Mouse (Mus musculus): Measurements from ENCODE around the gene Gpr156.
A peak's percentile ranks its signal among the peaks of the same experiment; 100 is the strongest.
"Not testable (repeated sequence)": the region's sequence is repeated elsewhere in the genome, so short reads cannot be mapped to it uniquely, and the experiment has no call there.

Gene Gpr156

DNA sequence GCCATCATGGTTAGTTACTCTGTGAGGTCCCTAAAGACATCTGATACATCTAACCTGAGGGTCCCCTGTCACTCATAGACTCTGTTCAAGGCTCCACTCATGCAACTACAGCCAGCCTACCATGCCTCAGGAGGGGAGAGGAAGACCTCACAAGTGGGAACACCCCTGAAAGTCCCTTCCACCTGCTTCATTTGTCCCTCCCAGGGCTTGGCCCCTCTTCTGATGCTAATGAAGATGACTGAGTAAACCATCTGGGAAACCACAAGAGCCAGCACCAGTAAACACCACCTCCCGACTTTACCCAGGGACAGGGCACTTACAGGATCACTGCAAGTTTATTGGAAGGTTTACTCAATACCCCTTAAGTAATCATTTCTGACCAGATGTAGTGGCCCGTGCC, 85.5 kb downstream of the Gpr156 start:
- no peak for DNase-seq (ENCODE audit: low spot score)

DNA sequence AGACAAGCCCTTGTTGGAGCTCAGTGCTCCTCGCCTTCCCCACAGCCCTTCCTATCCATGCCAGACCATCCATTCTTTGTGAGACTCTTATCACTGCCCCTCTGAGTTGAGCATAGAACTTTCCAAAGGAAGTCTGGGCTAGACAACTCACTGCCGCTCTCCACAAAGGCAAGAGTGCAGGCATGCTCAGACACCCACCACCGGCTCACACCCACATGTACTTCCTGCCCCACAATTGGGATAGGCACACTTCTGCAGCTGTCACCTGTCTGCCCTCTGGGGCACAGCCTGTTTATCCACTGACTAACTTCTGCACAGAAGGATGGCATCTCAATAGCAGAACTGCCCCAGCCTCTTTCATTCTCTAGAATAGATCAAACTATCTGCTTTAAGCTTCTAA, 86.2 kb downstream of the Gpr156 start:
- no peak for DNase-seq (ENCODE audit: low spot score)

DNA sequence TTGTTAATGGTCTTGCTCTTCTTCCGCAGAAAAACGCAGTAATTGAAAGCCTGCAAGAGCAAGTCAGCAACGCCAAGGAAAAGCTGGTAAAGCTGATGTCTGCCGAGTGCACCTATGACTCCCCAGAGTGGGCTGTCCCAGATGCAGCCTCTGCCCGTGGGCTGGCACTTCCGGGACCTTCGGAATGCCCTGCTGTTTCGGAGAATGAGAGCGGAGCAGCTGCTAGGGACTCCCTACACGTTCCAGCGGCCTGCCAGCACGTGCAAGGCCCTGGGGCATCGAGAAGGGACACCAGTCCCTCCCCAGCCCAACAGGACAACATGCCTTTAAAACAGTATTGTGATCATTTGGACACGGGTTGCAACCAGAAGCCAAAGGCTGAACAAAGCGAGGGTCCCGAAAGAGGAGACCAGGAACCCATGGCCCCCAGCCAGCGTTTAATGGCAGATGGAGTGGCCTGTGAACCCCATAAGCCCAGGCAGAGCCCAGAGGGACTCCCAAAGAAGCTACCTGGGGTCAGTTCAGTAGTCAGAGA, 88.3 kb downstream of the Gpr156 start:
- DNase-seq (ENCODE audit: low spot score), result no peak

DNA sequence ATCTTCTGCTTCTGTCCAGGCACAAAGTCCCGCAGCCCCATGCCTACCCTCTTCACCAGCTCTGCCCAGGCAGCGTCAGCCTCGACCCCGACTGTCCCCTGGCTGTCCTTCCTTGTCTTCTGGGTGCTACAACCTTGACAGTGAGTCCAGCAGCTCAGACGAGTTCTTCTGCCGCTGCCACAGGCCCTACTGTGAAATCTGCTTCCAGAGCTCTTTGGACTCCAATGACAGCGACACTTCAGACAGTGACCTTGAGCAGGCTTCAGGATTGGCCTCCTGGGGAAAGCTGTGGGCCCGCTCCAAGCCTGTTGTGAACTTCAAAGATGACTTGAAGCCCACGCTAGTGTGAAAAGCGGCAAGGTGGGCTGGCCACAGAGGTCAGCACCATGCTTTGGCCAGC, 89.2 kb downstream of the Gpr156 start:
- no peak for DNase-seq (ENCODE audit: low spot score)

DNA sequence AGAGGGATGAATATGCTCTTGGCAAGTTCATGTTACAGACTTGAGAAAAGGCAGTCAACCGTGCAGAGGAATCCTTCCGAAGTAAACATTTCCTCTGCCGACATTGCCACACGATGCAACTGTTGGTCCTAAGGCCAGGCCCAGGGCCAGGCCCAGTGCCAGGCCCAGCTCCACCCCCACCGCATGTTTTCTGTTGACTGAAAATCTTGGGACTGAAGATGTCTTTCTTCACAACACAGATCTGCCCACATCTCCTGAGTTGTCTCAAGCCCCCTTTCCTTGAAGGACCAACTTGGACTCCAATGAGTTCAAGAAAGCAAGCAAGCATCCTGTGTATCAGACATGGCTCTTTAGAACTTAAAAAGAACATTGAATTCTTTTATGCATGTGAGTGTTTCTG, 92.1 kb downstream of the Gpr156 start:
- DNase-seq (ENCODE audit: low spot score), result no peak

DNA sequence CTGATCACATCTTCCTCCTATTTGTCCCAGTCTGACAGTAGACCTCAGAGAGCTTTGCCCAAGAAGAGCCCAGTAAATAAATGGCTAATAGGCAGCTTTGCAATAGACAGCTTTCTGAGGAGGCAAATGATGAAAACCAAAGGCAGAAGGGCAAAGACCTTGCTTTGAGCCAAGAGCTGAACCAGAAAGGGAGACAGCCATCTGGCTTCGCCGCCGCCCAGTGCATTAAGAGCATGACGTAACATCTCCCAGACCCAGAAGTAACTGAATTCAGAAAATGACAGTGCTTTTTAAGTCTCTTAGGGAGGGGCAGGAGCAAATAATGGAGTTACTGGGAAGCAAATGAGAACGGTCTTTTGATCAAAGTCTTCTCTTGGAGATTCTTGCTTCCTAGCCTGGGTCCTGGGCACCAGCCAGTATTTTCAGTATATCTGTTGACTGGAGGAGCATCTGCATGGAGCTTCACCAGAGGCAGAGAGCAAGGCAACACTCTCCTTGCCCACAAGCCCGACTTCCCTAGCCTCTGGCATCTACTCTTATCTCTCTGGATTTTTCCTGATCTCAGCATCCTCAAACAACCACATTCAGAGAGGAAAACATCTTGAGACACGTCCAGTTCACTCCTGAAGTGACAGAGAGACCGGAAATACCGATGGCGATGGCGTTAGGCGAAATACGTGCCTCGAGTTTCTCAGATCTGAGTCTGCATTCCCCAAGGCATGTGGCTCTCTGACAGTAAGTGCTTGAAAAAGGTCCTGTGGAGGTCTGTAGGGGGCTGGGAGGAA, 92.9 kb downstream of the Gpr156 start:
- DNase-seq (ENCODE audit: low spot score), result no peak

DNA sequence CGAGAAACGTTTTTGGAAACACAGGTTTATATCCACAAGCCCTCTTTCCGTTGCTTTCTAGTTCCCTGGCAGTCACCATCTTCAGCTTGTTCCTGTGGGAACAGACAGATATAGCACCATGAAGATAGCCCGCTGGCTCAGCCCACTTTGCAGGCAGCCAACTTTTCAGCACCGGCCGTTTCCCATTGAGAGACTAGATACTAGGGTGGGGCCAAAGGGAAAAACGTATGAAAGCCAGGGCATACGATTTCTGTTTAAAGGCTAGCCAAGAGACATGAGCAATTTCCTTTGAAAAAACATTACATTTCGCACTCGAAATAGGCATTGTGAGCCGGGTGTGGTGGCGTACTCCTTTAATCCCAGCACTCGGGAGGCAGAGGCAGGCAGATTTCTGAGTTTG, 95.2 kb downstream of the Gpr156 start:
- no peak for DNase-seq (ENCODE audit: low spot score)

DNA sequence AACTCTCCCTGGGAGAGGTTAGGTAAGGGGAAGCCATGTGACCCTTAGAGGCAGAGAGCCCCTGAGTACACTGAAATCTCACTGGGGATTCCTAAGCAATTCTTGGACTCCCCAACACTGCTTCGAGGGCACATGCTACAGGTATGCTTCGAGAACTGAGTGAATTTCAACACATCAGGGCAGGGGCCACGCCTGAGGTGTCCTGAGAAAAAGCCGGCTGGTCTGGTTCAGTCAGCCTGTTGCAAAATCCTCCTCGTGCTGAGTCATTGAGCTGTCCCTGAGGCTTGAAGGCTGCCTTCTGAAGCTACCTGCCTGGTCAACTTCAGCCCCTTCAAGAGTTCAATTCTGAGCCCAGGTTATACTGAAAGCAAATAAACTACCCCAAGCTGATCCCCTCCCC, 96.1 kb downstream of the Gpr156 start:
- DNase-seq (ENCODE audit: low spot score), result no peak

DNA sequence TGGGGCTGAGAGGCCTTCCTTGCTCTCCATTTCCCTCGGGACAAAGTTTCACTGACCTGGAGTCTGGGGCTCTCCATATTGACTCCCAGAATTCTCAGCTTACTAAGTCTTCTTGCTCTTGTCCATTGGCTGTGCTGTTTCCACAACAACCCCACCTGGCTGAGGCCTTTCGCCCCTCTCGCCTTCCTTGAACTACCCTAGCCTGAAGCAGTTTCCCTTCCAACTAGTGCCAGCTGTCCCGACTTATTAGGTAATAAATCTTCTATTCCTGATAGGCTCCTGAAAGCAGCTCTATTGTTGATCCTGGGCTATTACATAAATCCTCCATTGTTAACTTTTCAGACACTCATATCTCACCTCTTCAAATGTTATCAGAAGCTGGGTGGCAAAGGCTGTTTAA, 96.6 kb downstream of the Gpr156 start:
- no peak for DNase-seq (ENCODE audit: low spot score)

DNA sequence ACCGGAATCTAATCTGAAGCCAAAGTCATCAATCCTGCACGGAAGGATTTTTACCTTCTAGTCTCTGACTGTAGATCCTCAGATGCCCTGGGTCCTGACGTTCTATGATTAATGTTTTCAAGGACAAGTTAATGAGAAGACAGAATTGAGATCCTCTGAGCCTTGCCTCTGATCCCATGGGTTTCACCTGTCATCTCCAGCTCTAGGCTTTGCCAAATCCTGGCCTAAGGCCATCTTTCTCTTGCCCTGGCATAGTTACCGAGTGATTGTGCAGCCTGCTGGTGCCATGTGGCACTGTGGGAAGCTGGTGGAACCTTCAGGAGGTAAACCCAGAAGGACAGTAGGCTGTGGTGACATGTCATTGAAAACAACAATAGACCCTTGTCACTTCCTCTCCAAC, 98.7 kb downstream of the Gpr156 start:
- no peak for DNase-seq (ENCODE audit: low spot score)

DNA sequence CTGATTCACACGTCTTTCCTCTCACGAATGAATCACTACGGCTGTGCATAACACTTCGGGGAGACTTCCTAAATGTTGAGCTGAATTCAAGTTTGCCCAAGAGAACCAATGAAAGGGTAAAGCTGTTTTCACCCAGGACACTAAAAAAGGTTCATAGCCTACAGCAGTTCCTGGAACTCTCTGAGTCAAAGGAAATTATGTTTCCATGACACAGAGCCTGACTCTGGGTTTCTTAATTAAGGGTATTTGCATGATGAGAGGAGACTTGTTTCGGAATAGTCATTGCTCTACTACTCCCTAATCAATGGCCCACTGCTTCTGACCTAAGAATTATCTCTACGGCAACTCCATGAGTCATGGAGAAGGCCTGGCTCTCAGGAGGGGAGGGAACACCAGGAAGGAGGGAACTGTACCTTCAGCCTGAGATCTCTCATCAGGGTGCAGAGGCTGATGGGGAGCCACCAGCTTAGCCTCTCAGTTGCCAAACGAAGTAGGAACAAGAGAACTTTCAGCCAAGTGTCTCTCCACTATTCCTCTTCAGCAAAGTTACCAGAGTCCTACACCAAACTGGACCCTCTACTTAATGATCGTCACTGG, 100.7 kb downstream of the Gpr156 start:
- no peak for DNase-seq (ENCODE audit: low spot score)

DNA sequence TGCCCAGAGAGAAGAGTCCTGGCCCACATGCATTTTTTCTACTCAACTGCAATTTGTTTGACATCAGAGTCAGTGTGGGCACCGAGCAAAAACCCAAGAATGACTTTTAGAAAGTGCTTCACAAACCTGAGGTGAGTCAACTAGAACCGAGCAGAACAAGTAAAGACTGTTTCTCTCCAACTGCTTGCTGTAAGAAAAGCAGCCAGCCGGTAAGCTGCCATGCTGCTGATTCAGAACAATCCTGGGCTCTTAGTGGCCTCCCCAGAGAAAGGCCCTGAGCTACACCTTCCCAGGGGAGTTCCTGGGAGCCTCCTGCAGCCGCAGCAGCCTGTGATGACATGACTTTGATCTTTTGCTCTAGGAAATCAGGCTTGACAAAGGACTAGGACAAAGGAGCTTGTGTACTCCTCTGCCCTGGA, 101.7 kb downstream of the Gpr156 start:
- DNase-seq (ENCODE audit: low spot score), result peak; percentile 25

DNA sequence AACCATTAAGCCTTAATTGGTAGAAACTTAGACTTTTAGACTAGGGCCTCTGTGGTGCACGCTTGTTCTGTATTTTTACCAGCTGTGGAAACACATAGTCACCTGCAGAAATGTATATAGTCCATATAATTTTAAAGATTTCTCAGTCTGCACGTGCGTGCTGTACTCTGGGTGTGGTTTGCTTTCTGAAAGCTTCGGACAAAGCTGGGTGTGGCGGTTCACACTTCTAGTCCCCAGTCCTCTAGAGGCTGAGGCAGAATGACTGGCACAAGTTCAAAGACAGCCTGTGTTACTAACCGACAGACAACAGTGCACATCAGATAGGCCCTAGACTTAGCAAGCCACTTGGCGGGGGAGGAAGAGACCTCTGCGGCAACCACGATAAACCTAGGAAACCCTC, 116.3 kb downstream of the Gpr156 start:
- DNase-seq (ENCODE audit: low spot score), result no peak

DNA sequence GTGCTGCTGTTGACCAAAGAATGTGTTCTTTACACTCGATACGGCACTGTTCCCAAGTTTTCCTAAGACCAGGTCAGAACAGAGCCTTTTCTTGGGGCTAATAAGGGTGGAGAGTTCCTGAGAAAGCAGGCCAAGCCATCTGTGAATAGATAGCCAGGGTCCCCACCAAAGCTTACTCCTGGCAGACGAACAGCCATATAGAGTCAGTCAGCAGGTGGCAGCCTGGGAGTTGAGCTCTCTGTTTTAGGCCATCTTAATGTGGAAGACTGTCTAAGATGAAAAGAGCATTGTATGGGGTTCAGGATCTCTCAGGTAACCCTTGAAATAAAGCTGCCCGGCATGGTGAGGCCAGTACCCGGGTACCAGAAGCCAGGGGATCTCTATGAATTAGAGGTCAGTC, 116.8 kb downstream of the Gpr156 start:
- peak; percentile 8 for DNase-seq (ENCODE audit: low spot score)

DNA sequence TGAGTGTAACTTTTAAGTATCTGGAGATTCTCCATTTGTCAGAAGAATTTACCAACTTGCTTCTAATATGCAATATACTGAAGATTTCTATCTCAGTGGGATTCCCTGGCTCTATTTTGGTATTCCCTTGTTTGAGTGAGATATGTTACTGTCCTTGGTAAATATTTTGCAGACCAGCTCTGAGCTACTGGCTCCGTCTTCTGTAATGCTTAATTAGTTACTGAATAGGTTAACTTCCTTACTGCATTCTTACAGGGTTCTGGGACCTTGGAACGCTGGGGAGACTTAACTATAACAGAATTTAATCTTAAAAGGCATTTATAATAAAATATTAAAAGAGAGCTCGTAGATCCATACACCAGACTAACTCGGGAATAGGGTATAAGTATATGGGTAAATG, 121.8 kb downstream of the Gpr156 start:
- not testable (repeated sequence) for DNase-seq (ENCODE audit: low spot score)

DNA sequence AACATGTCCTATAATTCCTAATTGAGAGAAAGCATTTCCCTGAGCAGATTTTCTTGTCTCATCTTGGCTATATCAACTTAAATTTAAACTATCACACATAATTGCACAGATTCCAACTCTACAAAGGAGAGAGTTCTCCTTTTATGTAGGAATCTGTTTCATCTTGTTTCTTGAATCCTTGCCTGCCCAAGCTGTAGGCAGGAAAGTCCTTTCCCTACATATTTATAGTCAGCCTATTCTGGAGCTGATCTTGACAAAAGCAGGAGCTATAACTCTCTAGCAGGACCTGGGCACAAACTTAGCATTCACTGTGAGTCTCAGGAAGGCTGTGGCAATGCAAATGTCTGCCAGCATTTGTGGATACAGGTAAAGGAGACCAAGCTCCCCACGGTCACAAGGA, 125.9 kb downstream of the Gpr156 start:
- DNase-seq (ENCODE audit: low spot score), result no peak

DNA sequence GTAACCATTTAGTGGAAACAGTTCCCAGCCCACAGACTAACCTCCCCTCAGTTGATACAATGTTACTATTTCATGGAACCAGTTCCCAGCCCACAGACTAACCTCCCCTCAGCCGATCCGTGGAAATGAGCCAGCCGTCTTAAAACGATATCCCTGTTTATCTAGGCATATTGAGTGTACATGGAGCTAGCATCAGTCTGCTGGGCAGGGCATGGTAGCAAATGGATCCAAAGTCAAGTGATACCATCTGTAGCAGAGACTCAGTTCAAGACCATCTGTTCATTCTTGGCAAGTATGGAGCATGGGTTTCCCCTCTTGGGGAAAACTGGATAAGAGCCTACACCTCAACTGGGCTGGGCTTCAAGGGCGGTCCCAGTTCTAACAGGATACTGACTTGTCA, 128.3 kb downstream of the Gpr156 start:
- DNase-seq (ENCODE audit: low spot score), result no peak

DNA sequence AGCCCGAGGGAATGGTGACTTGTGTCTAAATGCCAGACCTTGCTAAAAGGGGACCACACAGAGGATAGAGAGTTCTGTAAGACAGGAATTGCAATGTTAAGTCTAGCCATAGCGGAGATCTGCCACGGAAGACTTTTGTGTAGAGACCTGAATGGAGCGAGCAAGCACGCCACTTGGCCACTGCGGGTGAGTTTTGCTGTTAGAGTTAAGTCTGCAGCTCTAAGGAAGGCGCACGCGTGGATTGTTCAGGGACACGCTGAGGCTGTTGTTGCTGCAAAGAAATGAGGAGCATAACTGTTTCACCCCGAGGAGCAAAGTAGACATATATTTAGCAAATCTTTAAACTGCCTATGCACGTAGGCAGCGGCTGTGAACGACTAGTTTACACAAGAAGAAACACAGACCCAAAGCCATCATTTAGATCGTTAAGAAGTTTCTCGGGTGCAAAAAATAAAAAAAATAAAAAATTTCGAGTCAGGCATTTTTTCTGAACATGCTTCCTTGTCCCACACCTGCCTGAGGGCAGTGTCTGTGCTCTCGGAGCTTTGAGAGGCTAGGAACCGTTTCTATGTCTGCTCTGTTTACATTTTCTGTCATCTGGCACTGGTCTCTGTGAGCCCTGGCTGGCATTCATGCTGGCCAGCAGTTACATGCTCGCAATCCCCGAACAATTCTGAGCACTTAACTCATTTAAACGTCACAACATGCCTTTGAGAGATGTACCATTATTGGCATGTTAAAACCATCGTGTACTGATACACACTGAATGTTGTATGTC, 131.7 kb downstream of the Gpr156 start:
- DNase-seq (ENCODE audit: low spot score), result no peak

All from retina, embryonic 14.5 days (tissue).